Mouse (Mus musculus): ENCODE results near the gene Gm13178. TPM values are rescaled to one million over a fixed set of nuclear protein-coding genes. Genes with fewer than 3 reads are reported as not detected.

Gm13178 gene
- total RNA-seq (2021) (not detected), polyA plus RNA-seq (2012; rRNA removed) (not detected in 2 replicates)
- long read RNA-seq = 0 reads

GRCm38 (mm10) chr4:144721304-144721703 lies at the start of gene Gm13178:
TSS of gene Gm13178 (minus strand) at chr4:144721404.
- DNase-seq = no peak

DNA sequence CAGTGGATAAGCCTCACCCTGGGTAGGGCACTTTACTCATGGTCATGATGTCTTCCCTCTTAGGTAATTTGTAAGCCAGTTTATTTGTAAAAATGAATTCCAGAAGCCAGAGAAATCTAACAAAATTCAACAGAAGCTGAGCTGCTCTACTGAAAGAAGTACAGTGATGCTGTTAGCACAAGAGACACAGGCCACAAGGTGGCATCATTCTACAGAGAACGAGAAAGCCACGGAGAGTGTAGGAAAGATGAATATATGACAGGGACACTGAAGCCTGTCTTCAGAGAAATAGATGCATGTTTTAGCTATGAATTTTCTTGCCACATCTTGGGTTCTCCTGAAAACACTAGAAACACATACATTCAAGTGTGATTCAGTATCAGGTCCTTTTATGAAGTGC lies 44.5 kb upstream of the Gm13178 start:
- peak; percentile 3 for DNase-seq

GRCm38 (mm10) chr4:144749139-144749538 lies 27.9 kb upstream of the Gm13178 start:
- DNase-seq = no peak

DNA sequence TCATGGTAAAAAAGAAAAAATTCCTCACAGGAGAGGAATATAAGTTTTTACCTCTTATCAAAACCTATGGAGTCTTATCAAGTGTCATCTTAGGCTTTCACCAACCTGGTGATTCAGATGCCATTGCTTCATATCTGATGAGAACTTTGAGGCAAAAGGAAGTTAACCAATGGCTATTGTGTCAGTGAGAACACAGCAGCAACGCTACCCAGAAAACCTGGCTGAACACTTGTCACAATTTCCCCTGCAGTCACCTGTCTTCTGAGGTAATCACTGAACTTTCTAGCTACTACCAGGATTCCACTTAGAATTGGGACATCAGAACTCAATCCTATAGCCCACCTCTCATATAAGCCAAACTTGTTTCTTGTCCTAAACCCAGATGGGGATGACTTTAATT lies 1.5 kb downstream of the Gm13178 start:
- DNase-seq = no peak

GRCm38 (mm10) chr4:144718288-144718687 lies 2.9 kb downstream of the Gm13178 start:
- DNase-seq = no peak

GRCm38 (mm10) chr4:144686268-144686667 lies 34.9 kb downstream of the Gm13178 start, which contains the start of gene Gm436:
TSS of gene Gm436 (minus strand) at chr4:144686368.
- DNase-seq = no peak

Other genes starting within 250 kb of the Gm13178 start
- not detected for gene 9430007A20Rik, start 201.6 kb downstream of the Gm13178 start, total RNA-seq (2021)
- gene 9430007A20Rik, start 201.6 kb downstream of the Gm13178 start, polyA plus RNA-seq (2012; rRNA removed) = not detected in 2 replicates
- gene Gm13124, start 156.3 kb downstream of the Gm13178 start, total RNA-seq (2021) = not detected
- not detected in 2 replicates for gene Gm13124, start 156.3 kb downstream of the Gm13178 start, polyA plus RNA-seq (2012; rRNA removed)
- not detected for gene Aadacl4, start 107.7 kb downstream of the Gm13178 start, total RNA-seq (2021)
- gene Aadacl4, start 107.7 kb downstream of the Gm13178 start, polyA plus RNA-seq (2012; rRNA removed) = not detected in 2 replicates
- not detected for gene Gm436, start 35.0 kb downstream of the Gm13178 start, total RNA-seq (2021)
- not detected in 2 replicates for gene Gm436, start 35.0 kb downstream of the Gm13178 start, polyA plus RNA-seq (2012; rRNA removed)
- not detected for gene Gm438, start 65.2 kb upstream of the Gm13178 start, total RNA-seq (2021)
- gene Gm438, start 65.2 kb upstream of the Gm13178 start, polyA plus RNA-seq (2012; rRNA removed) = not detected in 2 replicates
- 100 to 1,000 TPM in 1 of 2 experiments, 10 to 100 TPM in 1; 94.8 to 157 TPM for gene Dhrs3, start 171.4 kb upstream of the Gm13178 start, total RNA-seq (2021)
- gene Dhrs3, start 171.4 kb upstream of the Gm13178 start, polyA plus RNA-seq (2012; rRNA removed) = 96.3 and 135 TPM in 2 replicates

Measured in adrenal gland, adult 2 months (tissue).